Mouse (Mus musculus) heart, adult 11 months (tissue): ENCODE measurements around the gene Ptges3l.
A peak's percentile ranks its signal among the peaks of the same experiment; 100 is the strongest.
"Not testable (repeated sequence)": the region's sequence is repeated elsewhere in the genome, so short reads cannot be mapped to it uniquely, and the experiment has no call there.

Experiments
- DNase-seq: peaks from one replicate; pipeline ENCODE4 v3.0.0; 2022

Ptges3l gene

DNA sequence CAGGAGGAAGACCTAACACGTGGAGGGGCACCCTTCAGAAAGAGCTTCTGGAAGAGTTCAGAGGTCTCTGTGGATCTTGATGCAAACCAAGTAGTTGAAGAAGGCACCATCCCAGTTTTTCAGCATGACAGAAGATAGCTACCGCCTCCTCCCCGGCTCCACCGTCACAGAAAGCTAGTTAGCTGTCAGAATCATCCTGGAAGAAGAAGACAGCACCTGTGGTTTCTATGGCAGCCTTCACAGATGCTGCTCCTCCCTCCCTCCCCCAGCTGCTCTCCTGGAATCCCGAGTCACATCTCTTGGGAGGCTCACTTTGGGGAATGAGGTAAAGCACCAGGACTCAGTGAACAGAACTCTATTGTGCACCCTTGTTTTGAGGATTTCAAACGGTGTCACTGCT is 6.1 kb downstream of the Ptges3l start:
- no peak for DNase-seq

DNA sequence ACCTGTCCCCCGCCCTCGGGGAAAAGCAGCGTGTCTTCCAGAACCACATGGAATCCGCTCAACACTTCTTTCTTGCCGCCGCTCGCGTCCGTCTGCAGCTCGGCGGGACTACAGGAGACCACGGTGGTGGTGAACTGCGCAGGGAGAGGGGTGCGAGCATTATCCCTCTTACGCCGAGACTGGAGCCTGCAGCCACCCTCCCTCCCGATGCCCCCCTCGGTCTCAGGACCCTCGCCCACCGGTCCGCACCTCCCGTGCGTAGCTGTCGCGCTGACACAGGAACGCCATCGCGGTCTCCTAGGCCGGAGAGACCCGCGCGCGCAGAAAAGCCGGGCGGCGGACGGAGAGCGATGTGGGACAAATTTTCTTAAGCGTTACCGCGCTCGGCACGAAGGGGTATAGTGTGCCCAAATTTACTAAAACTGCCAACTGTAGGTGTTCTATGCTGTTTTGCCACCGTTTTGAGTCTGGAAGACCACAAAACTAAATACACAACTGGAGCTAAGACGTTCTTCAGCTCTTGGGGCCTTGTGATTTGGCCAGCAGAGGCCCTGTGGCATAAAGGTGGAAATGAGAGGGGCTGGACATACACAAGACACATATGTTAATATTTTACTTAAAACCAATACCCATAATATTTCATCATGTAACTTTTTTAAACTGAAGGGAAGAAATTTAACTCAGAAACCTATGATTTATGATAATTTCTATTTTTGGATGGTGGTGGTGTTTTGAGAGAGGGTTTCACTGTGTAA is 7.9 kb downstream of the Ptges3l start, which contains the start of gene Aarsd1:
Aarsd1 (minus strand) TSS at position 515 of the 755 bp plus-strand sequence.
- DNase-seq = peak; percentile 98

DNA sequence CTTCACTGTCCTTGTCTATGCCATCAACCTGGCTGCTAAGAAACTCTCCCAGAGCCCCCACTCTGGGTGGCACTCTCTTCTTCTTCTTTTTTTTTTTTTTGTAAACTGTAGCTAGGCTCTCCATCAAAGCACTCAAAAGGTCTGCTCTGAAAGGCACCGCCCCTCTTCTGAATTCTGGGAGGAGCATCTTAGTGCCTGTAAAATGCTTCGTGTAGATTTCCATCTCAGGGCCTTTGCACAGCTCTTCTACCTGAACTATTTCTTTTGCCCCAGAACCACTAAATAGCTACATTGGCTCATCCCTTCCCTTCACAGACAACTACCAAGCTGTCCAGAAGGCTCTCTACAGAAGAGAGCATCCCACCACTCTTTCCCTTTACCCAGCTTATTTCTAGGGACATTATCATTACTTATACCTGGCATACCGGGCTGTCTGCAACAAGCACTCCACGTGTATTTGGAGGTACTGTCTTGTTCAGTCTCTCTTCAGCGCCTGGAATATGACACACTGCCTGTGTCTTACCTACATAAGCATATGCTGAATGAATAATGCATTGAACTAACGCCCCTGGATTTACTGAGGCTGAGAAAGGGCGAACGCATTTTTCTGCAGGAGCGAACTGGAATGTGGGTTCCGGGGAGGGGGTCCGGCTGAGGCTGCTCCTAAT is 8.6 kb downstream of the Ptges3l start:
- no peak for DNase-seq

DNA sequence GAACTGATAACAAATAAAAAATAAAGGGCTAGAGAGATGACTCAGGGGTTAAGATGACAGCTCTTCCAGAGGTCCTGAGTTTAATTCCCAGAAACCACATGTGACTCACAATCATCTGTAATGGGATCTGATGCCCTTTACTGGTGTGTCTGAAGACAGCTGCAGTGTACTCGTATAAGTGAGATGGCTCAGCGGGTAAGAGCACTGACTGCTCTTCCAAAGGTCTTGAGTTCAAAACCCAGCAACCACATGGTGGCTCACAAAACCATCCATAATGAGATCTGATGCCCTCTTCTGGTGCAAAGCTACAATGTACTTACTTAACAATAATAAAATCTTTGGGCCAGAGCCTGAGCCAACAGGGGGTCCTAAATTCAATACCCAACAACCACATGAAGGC is 9.8 kb downstream of the Ptges3l start:
- peak; percentile 72 for DNase-seq

DNA sequence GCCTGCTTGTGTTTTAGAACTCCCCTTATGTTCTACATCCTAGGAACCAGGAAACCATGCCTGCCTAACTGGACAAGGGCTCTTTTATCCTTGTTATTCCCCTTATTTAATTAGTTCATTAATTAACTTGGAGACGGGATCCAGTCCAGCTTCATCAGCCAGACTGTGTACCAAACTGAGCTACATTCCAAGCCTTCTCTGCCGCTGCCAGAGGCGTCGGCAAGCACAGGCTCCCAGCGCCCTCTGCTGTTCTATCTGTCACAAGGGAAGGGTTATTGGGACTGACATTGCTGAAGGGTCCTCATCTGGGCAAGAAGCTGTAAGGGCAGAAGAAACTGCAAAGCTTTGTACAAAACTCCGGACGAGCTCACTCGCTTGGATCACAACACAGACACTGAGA is 30.0 kb downstream of the Ptges3l start:
- DNase-seq = peak; percentile 92

DNA sequence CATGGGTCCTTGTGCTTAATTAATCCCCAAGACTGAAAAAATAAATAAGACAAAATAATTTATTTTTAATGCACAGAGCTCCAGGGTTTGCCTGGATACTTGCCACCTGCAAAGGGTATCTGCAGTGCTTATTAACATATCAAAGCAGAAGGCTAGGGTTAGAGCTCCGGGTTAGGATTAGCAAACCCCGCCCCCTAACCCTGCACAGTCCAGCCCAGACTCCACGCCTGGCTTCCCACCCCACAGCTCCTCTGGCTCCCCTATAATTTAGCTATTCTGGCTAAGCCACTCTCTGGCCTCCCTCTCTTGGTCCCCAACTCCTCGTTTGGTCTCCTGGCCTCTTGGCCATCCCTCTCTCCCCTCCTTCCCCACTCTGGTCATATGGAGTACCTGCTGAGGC is 43.3 kb downstream of the Ptges3l start:
- DNase-seq = no peak

DNA sequence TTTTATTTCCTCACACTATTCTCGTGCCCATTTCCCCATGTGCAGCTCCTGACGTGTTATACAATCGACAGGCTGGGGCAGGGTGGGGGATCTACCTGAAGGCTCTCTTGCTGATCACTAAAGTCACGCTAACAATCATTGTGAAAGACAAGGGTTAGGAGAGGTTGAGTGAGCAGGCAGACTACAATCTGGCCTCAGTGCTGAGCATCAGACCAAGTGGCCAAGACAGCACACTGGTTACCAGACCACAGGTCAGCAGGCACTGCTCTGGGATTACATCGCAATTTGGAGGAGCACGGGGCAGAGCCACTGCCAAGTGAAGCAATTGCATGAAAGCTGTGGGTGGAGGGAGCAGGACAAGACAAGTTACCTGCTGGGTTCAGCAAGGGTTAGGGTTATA is 46.2 kb downstream of the Ptges3l start:
- no peak for DNase-seq

DNA sequence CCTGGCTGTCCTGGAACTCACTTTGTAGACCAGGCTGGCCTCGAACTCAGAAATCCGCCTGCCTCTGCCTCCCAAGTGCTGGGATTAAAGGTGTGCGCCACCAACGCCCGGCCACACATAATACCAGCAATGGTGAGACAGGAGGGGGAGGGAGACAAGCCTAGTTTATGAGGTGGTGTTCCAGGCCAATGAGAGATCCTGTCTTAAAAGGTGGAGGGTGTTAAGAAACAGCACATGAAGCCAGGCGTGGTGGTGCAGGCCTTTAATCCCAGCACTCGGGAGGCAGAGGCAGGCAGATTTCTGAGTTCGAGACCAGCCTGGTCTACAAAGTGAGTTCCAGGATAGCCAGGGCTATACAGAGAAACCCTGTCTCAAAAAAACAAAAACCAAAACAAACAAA is 46.9 kb downstream of the Ptges3l start:
- DNase-seq = not testable (repeated sequence)

DNA sequence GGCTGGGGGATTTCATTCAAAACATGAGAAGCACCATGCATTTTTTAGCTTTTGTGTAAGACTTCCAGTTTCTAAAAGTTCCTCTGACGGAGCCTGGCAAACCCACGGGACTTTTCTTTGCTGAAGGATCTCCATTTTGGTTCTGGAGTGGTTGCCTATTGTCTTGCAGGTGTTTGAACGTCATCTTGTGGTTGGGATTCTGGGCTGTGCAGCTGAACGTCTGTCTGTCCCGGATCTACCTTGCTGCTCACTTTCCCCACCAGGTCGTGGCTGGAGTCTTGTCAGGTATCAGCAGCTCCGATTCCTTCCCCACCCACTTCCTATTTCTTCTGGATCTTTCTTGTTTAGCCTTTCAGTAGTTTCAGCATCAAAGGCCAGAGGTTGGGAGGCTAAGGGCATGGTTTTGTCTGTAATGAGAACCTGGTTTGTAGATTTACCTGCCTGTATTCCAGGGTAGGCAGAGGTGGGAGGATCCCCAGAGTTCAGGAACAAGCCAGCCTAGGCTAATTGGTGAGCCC is 50.7 kb downstream of the Ptges3l start:
- DNase-seq = no peak

DNA sequence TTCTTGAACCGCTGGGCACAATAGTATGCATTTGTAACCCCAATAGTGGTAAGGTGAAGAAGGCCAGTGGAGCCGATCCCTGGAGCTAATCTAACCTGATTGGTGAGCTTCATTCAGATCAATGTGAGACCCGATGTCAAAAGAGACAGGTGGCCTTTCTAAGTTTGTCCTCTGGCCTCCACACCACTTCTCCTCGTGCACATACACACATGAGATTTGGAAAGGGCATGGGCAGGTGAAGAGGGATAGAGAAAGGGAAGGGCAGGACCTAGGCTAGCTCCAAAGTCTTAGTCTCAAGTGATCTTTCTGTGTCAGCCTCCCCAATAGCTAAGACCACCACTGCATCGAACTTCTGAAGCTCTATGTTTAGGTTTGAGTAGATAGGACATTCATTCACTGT is 55.0 kb downstream of the Ptges3l start:
- peak; percentile 58 for DNase-seq
